10 mouse cellular contexts compared by ENCODE assay signal in genomic region chr11:46276778-46277177, GRCm38 (mm10). TPM values are rescaled to one million over a fixed set of nuclear protein-coding genes. Genes with fewer than 3 reads are reported as not detected.
A peak's percentile ranks its signal among the peaks of the same experiment; 100 is the strongest.
DNase-seq lines count a peak whose midpoint lies in the region; ATAC-seq and TF ChIP-seq lines count a peak whose summit lies in the region.
"Had no signal": no experiment of that assay in that cellular context is flagged by ENCODE, and none has a peak within 500 bp of the region (broad histone marks: within the 10 kb centered on the region; RNA-seq: fewer than 3 reads in every experiment).

No protein-coding gene starts in this region.

- intact Hi-C loops in heart, postnatal 14 days (cut with DNase I), result no loop called here

- ATAC-seq in hindbrain, embryonic 16.5 days, result no peak
- ATAC-seq in activated CD4-positive, CD25-positive, alpha-beta regulatory T cell, adult 4 months, result no peak

- no peak overlapping the region for H3K4me2 ChIP-seq in hindbrain, embryonic 16.5 days (ENCODE audit: low read length)

- no peaks in the 10 kb centered on the region for H3K27me3 ChIP-seq in hindbrain, embryonic 10.5 days (ENCODE audit: insufficient read depth, poor library complexity, severe bottlenecking)
- H3K27me3 ChIP-seq in hindbrain, embryonic 16.5 days (replicated peaks; ENCODE audit: control insufficient read depth, insufficient read depth, low read length), result no peaks in the 10 kb centered on the region
- no peaks in the 10 kb centered on the region for H3K27me3 ChIP-seq in C2C12 (ENCODE audit: control insufficient read depth, insufficient read depth, insufficient read length)

- H3ac ChIP-seq in C2C12 (ENCODE audit: control insufficient read depth, insufficient read length, low read depth), result no peak overlapping the region

- H3K9ac ChIP-seq in hindbrain, embryonic 16.5 days (ENCODE audit: low read depth, low read length), result no peak overlapping the region

- no peaks in the 10 kb centered on the region for H3K9me3 ChIP-seq in hindbrain, embryonic 10.5 days
- H3K9me3 ChIP-seq in hindbrain, embryonic 16.5 days (ENCODE audit: control insufficient read depth, low read length), result no peaks in the 10 kb centered on the region

- no peak overlapping the region for H3K4me3 ChIP-seq in hindbrain, embryonic 10.5 days
- H3K4me3 ChIP-seq in hindbrain, embryonic 16.5 days (ENCODE audit: low read length), result no peak overlapping the region
- no peak overlapping the region for H3K4me3 ChIP-seq in C2C12 (ENCODE audit: insufficient read depth, poor library complexity, severe bottlenecking)
- H3K4me3 ChIP-seq: erythroblast, embryonic 14.5 days had no signal

- H3K79me3 ChIP-seq in C2C12 (ENCODE audit: low read depth), result no peaks in the 10 kb centered on the region

- DNase-seq in hindbrain, embryonic 10.5 days (ENCODE audit: low spot score), result peak; percentile 29
- peak; percentile 86 for DNase-seq in WW6 (ENCODE audit: low read depth, low spot score)
- peak; percentile 13 to 45 for DNase-seq in heart, postnatal 14 days
- peak; percentile 48 for DNase-seq in mesoderm, embryonic 11.5 days (ENCODE audit: low read depth, low spot score)
- DNase-seq in thymus, postnatal 36 days, result peak; percentile 53 to 57

- H3K36me3 ChIP-seq in hindbrain, embryonic 10.5 days, result peaks cover 89% of the 10 kb centered on the region
- peaks cover 56% of the 10 kb centered on the region for H3K36me3 ChIP-seq in hindbrain, embryonic 16.5 days (ENCODE audit: control insufficient read depth, insufficient read depth, low read length)
- H3K36me3 ChIP-seq in C2C12 (ENCODE audit: control insufficient read depth, insufficient read depth), result no peaks in the 10 kb centered on the region

- WGBS in hindbrain, embryonic 10.5 days, result 41% methylated on average over 5 of the region's 5 CpGs
- WGBS in hindbrain, embryonic 16.5 days, result 57% methylated on average over 5 of the region's 5 CpGs

- H3K27ac ChIP-seq in hindbrain, embryonic 10.5 days, result no peak overlapping the region
- H3K27ac ChIP-seq in hindbrain, embryonic 16.5 days (ENCODE audit: low read depth, low read length), result no peak overlapping the region
- H3K27ac ChIP-seq: macrophage had no signal

- H3K4me1 ChIP-seq in hindbrain, embryonic 10.5 days (replicated peaks), result no peaks in the 10 kb centered on the region
- H3K4me1 ChIP-seq in hindbrain, embryonic 16.5 days (ENCODE audit: control insufficient read depth, insufficient read depth, low read depth, low read length), result no peaks in the 10 kb centered on the region

- H3K79me2 ChIP-seq in C2C12 (ENCODE audit: control insufficient read depth, insufficient read depth), result no peaks in the 10 kb centered on the region

- peak; percentile 43 for TF ChIP-seq CTCF in C2C12 (IDR thresholded peaks at IDR 0.05; ENCODE audit: control insufficient read depth, insufficient read depth, insufficient read length)

TF ChIP-seq in C2C12, 6 proteins besides CTCF, POLR2A, EP300 and RAD21:
- TF ChIP-seq CEBPB (IDR thresholded peaks at IDR 0.05; ENCODE audit: low read depth) (no peak), MYOD1 (IDR thresholded peaks at IDR 0.05; ENCODE audit: control insufficient read depth, insufficient read length, low read depth) (no peak), USF1 (IDR thresholded peaks at IDR 0.05; ENCODE audit: low read depth) (no peak), MYOG (IDR thresholded peaks at IDR 0.05; ENCODE audit: control insufficient read depth, extremely low read depth, insufficient read length) (no peak), FOSL1 (IDR thresholded peaks at IDR 0.05; ENCODE audit: insufficient read depth, low read length, poor library complexity, severe bottlenecking) (no peak), MAX (IDR thresholded peaks at IDR 0.05) (no peak)

RNA-seq across cellular contexts. Expression of gene Cyfip2, which starts 35.9 kb away (rescaled TPM):
- 31.2 and 46.1 TPM in 2 replicates for polyA plus RNA-seq in hindbrain, embryonic 10.5 days (2016; fragmentation: Nextera tagmentation; extraction: Ambion mirVana)
- 92.0 and 103 TPM in 2 replicates for polyA plus RNA-seq in hindbrain, embryonic 16.5 days (2015; fragmentation: Nextera tagmentation; extraction: Ambion mirVana)
- polyA plus RNA-seq in C2C12 (2012; fragmentation: generic; extraction: Trizol), result 0.77 TPM
- total RNA-seq in heart, postnatal 14 days (2021), result 10 to 100 TPM; 41.6 to 47.3 TPM
- polyA plus RNA-seq in activated CD4-positive, CD25-positive, alpha-beta regulatory T cell, adult 4 months (2017; shearing (Covaris generic)), result 10 to 100 TPM; 66.7 to 74.4 TPM

RNA-seq across cellular contexts. Expression of gene Fndc9, which starts 41.4 kb away (rescaled TPM):
- polyA plus RNA-seq in hindbrain, embryonic 10.5 days (2016; fragmentation: Nextera tagmentation; extraction: Ambion mirVana), result 0.40 and 0.80 TPM in 2 replicates
- polyA plus RNA-seq in hindbrain, embryonic 16.5 days (2015; fragmentation: Nextera tagmentation; extraction: Ambion mirVana), result 2.7 and 3.8 TPM in 2 replicates
- 0.09 TPM for polyA plus RNA-seq in C2C12 (2012; fragmentation: generic; extraction: Trizol)
- not detected for total RNA-seq in heart, postnatal 14 days (2021)
- under 1 TPM; 0.71 to 0.94 TPM for polyA plus RNA-seq in activated CD4-positive, CD25-positive, alpha-beta regulatory T cell, adult 4 months (2017; shearing (Covaris generic))
- polyA plus RNA-seq: erythroblast, embryonic 14.5 days; macrophage had no signal

Comparison
In these comparisons a context has a peak if more than half of its experiments do, and no peak if none do; other contexts are left out.
1. DNase-seq: peak in every context shown above with its lines; median percentile 86 in WW6; 55 in thymus, postnatal 36 days; 48 in mesoderm, embryonic 11.5 days; 29 in hindbrain, embryonic 10.5 days; 29 in heart, postnatal 14 days.
2. RNA of gene Cyfip2, which starts 35.9 kb away (polyA plus RNA-seq): 92.0 to 103 TPM in hindbrain, embryonic 16.5 days, 66.7 to 74.4 TPM in activated CD4-positive, CD25-positive, alpha-beta regulatory T cell, adult 4 months and 31.2 to 46.1 TPM in hindbrain, embryonic 10.5 days; 0.77 TPM in C2C12 (single experiment); every median in the first group is over 10 times any median in the second.